Mouse (Mus musculus) kidney, postnatal 36 days (tissue): ENCODE data around the gene Tulp1.
"Not testable (repeated sequence)": the region's sequence is repeated elsewhere in the genome, so short reads cannot be mapped to it uniquely, and the experiment has no call there.

Experiments
- DNase-seq, 2 experiments: peaks; one replicate each; pipeline ENCODE4 v3.0.0; 2021 to 2022; ENCODE audit warnings: mixed read lengths in 2 of 2

The Tulp1 gene

DNA sequence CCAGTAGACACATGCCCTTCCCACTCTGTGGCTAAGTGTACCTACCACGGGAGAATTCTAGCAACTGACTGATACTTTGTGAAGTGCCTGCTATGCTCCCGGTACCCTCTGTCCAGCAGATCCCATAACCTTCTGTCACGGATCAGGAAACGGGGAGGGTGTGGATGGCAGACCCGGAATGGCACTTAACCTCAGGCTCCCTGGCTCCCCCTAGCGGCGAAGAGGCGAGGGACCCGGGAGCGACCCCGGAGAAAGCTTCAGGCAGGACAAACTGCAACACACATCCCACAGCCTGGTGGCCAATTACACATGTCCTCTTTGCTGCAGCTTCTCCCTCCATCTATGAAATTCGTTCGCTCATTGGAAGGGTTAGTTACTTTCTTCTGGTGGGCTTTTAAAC lies 3.4 kb upstream of the Tulp1 start:
- peak; percentile 87 to 94 for DNase-seq

DNA sequence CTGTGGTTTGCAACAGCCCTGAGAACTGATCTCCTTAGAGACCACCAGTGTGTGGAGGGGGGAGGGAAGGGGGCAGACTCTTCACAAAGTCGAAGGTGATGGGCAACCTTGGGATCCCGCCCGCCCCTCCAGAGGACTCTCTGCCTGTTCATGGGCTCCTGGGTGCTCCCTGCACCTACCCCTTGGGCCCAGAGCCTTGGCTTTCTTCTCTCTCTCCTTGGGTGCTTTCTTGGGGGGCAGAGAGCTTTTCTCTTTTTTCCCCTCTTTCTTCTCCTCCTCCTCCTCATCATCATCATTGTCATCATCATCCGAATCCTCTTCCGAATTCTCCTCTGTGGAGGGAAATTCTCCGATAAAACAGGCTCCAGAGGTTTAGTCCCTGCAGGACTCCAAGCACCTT lies 1.5 kb downstream of the Tulp1 start:
- DNase-seq = no peak

- no peak for DNase-seq
Measured at GRCm38 (mm10) chr17:28362653-28363292, 2.2 kb downstream of the Tulp1 start.

- DNase-seq = no peak
Measured at GRCm38 (mm10) chr17:28361921-28362652, 2.9 kb downstream of the Tulp1 start.

GRCm38 (mm10) chr17:28360531-28361277 lies 4.3 kb downstream of the Tulp1 start:
- DNase-seq = no peak

DNA sequence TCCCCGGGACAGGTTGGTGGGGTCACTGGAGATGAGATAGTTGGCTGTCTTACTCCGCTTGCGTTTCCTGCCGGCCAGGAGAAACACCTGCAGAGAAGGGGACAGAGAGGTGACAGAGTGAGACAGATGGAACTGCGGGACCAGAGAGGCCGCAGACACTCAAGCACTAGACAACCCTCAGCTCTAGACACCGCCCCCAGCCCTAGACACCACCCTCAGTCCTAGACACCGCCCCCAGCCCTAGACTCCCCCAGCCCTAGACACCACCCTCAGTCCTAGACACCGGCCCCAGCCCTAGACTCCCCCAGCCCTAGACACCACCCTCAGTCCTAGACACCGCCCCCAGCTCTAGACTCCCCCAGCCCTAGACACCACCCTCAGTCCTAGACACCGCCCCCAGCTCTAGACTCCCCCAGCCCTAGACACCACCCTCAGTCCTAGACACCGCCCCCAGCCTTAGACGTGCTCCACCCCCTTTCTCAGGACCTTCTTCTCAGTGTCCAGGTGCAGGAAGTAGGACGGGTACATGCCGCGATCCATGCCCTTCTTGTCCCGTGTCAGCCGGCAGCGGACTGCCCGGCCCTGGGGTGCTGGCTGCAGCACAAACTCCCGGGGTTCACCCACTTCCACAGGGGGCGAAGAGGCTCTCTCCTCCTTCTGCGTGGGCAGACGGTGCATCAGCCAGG lies 6.3 kb downstream of the Tulp1 start:
- not testable (repeated sequence) for DNase-seq

- DNase-seq = no peak
Measured at GRCm38 (mm10) chr17:28355871-28356270, 9.2 kb downstream of the Tulp1 start.

GRCm38 (mm10) chr17:28352018-28352417 lies 13.0 kb downstream of the Tulp1 start:
- DNase-seq = no peak

- no peak for DNase-seq
Measured at GRCm38 (mm10) chr17:28351353-28351890, 13.6 kb downstream of the Tulp1 start.

DNA sequence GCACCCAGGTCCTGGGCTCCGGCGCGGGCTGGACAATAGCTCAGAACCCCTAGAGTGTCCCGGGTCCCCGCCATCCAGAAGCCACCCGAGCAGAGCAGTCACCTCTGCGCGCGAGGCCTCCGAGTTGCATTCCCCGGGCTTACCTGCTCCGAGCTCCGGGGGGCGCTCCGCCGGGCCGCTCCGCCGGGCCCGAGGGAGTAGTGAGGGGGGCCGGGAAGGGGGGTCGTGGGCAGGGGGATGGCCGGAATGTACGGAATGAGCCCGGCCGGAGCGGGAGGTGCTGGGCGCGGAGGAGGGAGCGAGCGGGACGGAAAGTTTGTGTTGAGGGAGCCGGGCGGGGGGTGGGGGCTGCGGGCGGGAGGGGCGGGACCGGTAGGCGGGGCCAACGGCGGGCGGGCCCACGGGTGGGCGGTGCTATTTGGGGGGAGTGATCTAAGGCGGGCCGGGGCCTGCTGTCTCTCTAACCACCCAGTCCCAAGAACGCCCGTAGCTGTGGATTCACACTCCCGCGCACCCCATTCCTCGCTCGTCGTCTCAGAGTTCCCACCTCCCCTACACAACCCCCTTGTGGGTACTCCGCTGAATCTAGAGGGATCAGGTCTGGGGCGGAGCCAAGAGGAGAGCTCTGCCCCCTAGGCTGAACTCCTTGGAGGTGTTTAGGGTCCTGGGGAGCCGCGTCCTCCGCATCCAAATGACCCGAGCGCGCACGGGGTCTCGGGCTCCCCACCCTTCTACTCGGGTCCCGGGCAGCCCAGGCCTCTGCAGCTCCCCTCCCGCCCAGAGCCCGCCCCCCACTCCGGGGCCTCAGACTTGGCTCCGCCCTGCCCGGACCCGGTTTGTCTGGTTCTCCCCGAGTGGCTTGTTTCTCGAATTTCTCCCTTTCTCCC lies 14.3 kb downstream of the Tulp1 start, which contains the start of gene Tead3:
Gene Tead3, minus strand, starts transcription at position 352 of the 887 bp plus-strand sequence.
- DNase-seq = peak; percentile 76 to 89

DNA sequence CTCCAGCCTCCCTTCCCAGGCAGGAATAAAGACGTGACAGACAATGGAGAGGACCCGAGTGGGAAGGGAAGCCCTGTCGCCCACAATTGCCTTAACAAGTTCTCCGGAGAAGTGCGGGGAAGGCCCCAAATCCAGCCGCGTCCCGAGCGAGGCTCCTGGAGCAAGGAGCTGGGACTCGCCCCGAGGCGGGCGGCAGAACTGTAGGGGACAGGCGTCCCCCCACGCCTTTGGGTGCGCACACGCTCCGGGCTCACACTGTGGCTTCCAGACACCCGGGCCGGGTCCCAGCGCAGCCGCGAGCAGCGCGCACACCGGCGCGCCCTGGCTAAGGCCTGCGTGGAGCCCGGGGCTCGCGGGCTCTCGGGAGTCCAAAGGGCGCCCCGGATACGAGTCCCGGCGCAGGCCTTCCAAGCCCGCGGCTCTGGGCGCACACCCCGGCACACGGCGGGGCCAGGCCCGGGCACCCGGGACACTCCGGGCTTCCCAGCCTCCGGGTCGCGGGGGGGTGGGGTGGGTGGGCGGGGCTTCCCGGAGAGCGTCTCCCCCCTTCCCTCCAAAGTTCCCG lies 15.0 kb downstream of the Tulp1 start:
- peak; percentile 80 to 83 for DNase-seq

- peak in 1 of 2 experiments; percentile 40 for DNase-seq
Measured at GRCm38 (mm10) chr17:28349264-28349880, 15.7 kb downstream of the Tulp1 start.

- DNase-seq = no peak
Measured at GRCm38 (mm10) chr17:28348211-28348610, 16.8 kb downstream of the Tulp1 start.

- no peak for DNase-seq
Measured at GRCm38 (mm10) chr17:28347327-28347726, 17.7 kb downstream of the Tulp1 start.

GRCm38 (mm10) chr17:28345882-28346281 lies 19.1 kb downstream of the Tulp1 start:
- DNase-seq = peak in 1 of 2 experiments; percentile 39

GRCm38 (mm10) chr17:28345271-28345721 lies 19.7 kb downstream of the Tulp1 start:
- peak in 1 of 2 experiments; percentile 26 for DNase-seq

- no peak for DNase-seq
Measured at GRCm38 (mm10) chr17:28344670-28345069, 20.4 kb downstream of the Tulp1 start.

DNA sequence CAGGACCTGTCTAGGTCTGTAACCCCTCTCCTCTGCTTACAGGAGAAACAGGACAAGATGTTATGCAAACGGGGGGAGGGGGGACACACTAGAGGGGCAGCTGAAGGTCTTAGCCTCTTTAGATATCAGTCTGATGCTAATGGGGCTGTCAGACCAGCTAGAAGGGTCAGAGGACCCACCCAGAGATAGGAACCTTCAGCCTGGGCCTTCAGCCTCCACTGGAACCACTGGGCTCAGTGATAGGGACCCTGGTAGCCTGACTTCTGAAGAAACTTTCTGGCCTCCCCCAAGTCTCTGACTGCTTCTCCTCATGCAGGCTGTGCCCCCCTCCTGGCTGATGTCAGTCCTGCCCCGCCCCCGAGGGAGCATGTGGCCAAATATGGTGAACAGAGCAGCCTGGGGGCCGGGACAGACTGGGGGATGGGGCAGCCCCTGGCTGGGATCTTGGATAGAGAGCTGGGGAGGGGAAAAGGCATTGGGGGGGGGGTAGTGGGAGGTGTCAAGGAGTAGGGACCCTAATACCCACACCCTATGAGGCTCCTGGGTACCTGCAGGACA lies 20.9 kb downstream of the Tulp1 start:
- DNase-seq = peak in 1 of 2 experiments; percentile 45

GRCm38 (mm10) chr17:28341091-28341490 lies 23.9 kb downstream of the Tulp1 start:
- peak; percentile 96 to 98 for DNase-seq

- DNase-seq = no peak
Measured at GRCm38 (mm10) chr17:28340578-28340977, 24.4 kb downstream of the Tulp1 start.
